Mouse (Mus musculus): ENCODE measurements around the gene Zfp219.

Gene Zfp219

GRCm38 (mm10) chr14:52018248-52019050 lies 2.1 kb downstream of the Zfp219 start:
- DNase-seq (ENCODE audit: low spot score in 2 of 2), result no peak

- no peak for DNase-seq (ENCODE audit: low spot score in 2 of 2)
Observed at GRCm38 (mm10) chr14:52017662-52018061, 2.9 kb downstream of the Zfp219 start.

- DNase-seq (ENCODE audit: low spot score in 2 of 2), result no peak
Observed at GRCm38 (mm10) chr14:52016625-52017405, 3.7 kb downstream of the Zfp219 start.

GRCm38 (mm10) chr14:52015445-52016100 lies 5.0 kb downstream of the Zfp219 start, which contains the start of gene Tmem253:
Gene Tmem253 (plus strand): TSS chr14:52015658.
- no peak for DNase-seq (ENCODE audit: low spot score in 2 of 2)

- DNase-seq (ENCODE audit: low spot score in 2 of 2), result peak in 1 of 2 experiments; percentile 53
Observed at GRCm38 (mm10) chr14:52014761-52015311, 5.7 kb downstream of the Zfp219 start.

- no peak for DNase-seq (ENCODE audit: low spot score in 2 of 2)
Observed at GRCm38 (mm10) chr14:52014271-52014760, 6.2 kb downstream of the Zfp219 start.

- DNase-seq (ENCODE audit: low spot score in 2 of 2), result peak in 1 of 2 experiments; percentile 50
Observed at GRCm38 (mm10) chr14:52013771-52014219, 6.7 kb downstream of the Zfp219 start.

- no peak for DNase-seq (ENCODE audit: low spot score in 2 of 2)
Observed at GRCm38 (mm10) chr14:52013021-52013610, 7.4 kb downstream of the Zfp219 start.

GRCm38 (mm10) chr14:52012553-52012952 lies 8.0 kb downstream of the Zfp219 start:
- DNase-seq (ENCODE audit: low spot score in 2 of 2), result no peak

- DNase-seq (ENCODE audit: low spot score in 2 of 2), result no peak
Observed at GRCm38 (mm10) chr14:52012085-52012484, 8.4 kb downstream of the Zfp219 start.

GRCm38 (mm10) chr14:52011683-52012082 lies 8.8 kb downstream of the Zfp219 start:
- no peak for DNase-seq (ENCODE audit: low spot score in 2 of 2)

GRCm38 (mm10) chr14:52010446-52011111 lies 10.0 kb downstream of the Zfp219 start:
- DNase-seq (ENCODE audit: low spot score in 2 of 2), result no peak

- no peak for DNase-seq (ENCODE audit: low spot score in 2 of 2)
Observed at GRCm38 (mm10) chr14:52009841-52010240, 10.7 kb downstream of the Zfp219 start.

GRCm38 (mm10) chr14:52009361-52009760 lies 11.2 kb downstream of the Zfp219 start:
- no peak for DNase-seq (ENCODE audit: low spot score in 2 of 2)

- DNase-seq (ENCODE audit: low spot score in 2 of 2), result peak; percentile 90 to 94
Observed at GRCm38 (mm10) chr14:52008321-52009203, 12.0 kb downstream of the Zfp219 start.

- no peak for DNase-seq (ENCODE audit: low spot score in 2 of 2)
Observed at GRCm38 (mm10) chr14:52006771-52007170, 13.8 kb downstream of the Zfp219 start.

GRCm38 (mm10) chr14:52006241-52006640 lies 14.3 kb downstream of the Zfp219 start:
- no peak for DNase-seq (ENCODE audit: low spot score in 2 of 2)

- no peak for DNase-seq (ENCODE audit: low spot score in 2 of 2)
Observed at GRCm38 (mm10) chr14:52005616-52006015, 14.9 kb downstream of the Zfp219 start.

GRCm38 (mm10) chr14:52005141-52005540 lies 15.4 kb downstream of the Zfp219 start:
- DNase-seq (ENCODE audit: low spot score in 2 of 2), result no peak

All from spleen, postnatal 10 days (tissue).